ENCODE assay signal across 17 mouse cellular contexts in genomic region chr13:100517652-100518153, GRCm38 (mm10). TPM values are rescaled to one million over a fixed set of nuclear protein-coding genes. Genes with fewer than 3 reads are reported as not detected.
DNase-seq lines count a peak whose midpoint lies in the region; ATAC-seq and TF ChIP-seq lines count a peak whose summit lies in the region.
"Had no signal": no experiment of that assay in that cellular context is flagged by ENCODE, and none has a peak within 500 bp of the region (broad histone marks: within the 10 kb centered on the region; RNA-seq: fewer than 3 reads in every experiment).

No protein-coding gene starts in this region.

- DNase-seq in kidney, postnatal 14 days, result no peak
- DNase-seq in CH12.LX (ENCODE audit: extremely low read depth), result no peak
- no peak for DNase-seq in embryonic facial prominence, embryonic 14.5 days (ENCODE audit: low spot score)
- DNase-seq: cerebellum, postnatal 10 days; embryo, embryonic 11 days; gastrocnemius, postnatal 10 days; kidney, adult 11 months; layer of hippocampus, postnatal 36 days; liver, embryonic 13.5 days; right cerebral cortex, postnatal 14 days; thymus, adult 18-20 months had no signal

- no peak for TF ChIP-seq RAD21 in CH12.LX (IDR thresholded peaks at IDR 0.05; ENCODE audit: low read depth, low read length)

- no peak for TF ChIP-seq CTCF in CH12.LX (conservative IDR thresholded peaks at IDR 0.05 in 1 of 2, IDR thresholded peaks at IDR 0.05 in 1 of 2; ENCODE audit: low read depth in 2 of 2, low read length in 2 of 2)
- no peak for TF ChIP-seq CTCF in small intestine, adult 2 months (IDR thresholded peaks at IDR 0.05; ENCODE audit: extremely low read depth, insufficient read length, insufficient replicate concordance, low read depth, low read length)

- no peak for ATAC-seq in kidney, embryonic 16.5 days (ENCODE audit: low FRiP score, low TSS enrichment)
- ATAC-seq in embryonic facial prominence, embryonic 14.5 days (ENCODE audit: low read depth), result no peak
- no peak for ATAC-seq in CD4-positive, CD25-positive, alpha-beta regulatory T cell, adult 4 months
- ATAC-seq in midbrain, embryonic 16.5 days, result no peak

- peaks cover 12% of the 10 kb centered on the region for H3K4me1 ChIP-seq in kidney, embryonic 16.5 days (ENCODE audit: insufficient read depth, low read length)
- no peaks in the 10 kb centered on the region; a peak in 1 of 4 replicates for H3K4me1 ChIP-seq in CH12.LX (ENCODE audit: control insufficient read depth in 1 of 2, insufficient read depth in 2 of 2)
- no peaks in the 10 kb centered on the region for H3K4me1 ChIP-seq in embryonic facial prominence, embryonic 14.5 days (ENCODE audit: control insufficient read depth, insufficient read depth, low read length)
- peaks cover 51% of the 10 kb centered on the region for H3K4me1 ChIP-seq in small intestine, adult 2 months (ENCODE audit: control insufficient read depth, insufficient read depth, insufficient read length, low read length)
- H3K4me1 ChIP-seq in midbrain, embryonic 16.5 days (ENCODE audit: control insufficient read depth, insufficient read depth, low read length), result no peaks in the 10 kb centered on the region

- no peak overlapping the region for H3K4me3 ChIP-seq in kidney, embryonic 16.5 days (ENCODE audit: low read length)
- no peak overlapping the region for H3K4me3 ChIP-seq in CH12.LX (replicated peaks in 1 of 3; ENCODE audit: low read depth in 2 of 3, low read length in 2 of 3, poor library complexity in 1 of 3)
- H3K4me3 ChIP-seq in embryonic facial prominence, embryonic 14.5 days (ENCODE audit: low read depth, low read length), result no peak overlapping the region
- no peak overlapping the region for H3K4me3 ChIP-seq in small intestine, adult 2 months (ENCODE audit: low read depth, low read length)
- H3K4me3 ChIP-seq in midbrain, embryonic 16.5 days (ENCODE audit: low read depth, low read length), result no peak overlapping the region
- H3K4me3 ChIP-seq: liver, embryonic 13.5 days had no signal

- TF ChIP-seq EP300 in CH12.LX (IDR thresholded peaks at IDR 0.05; ENCODE audit: low read length), result no peak

- dilution Hi-C loops in CH12.LX (cut with MboI; ENCODE audit: extremely low pct_ligation_motif_present, extremely low pct_unique_long_range_greater_than_20kb, low sequenced_read_pairs), result no loop called here

- in situ Hi-C loops in CH12.LX (cut with MboI; ENCODE audit: low pct_ligation_motif_present, low pct_unique_long_range_greater_than_20kb, low sequenced_read_pairs), result no loop called here

- TF ChIP-seq POLR2A in CH12.LX (IDR thresholded peaks at IDR 0.05; ENCODE audit: low read depth, low read length), result no peak
- TF ChIP-seq POLR2A in small intestine, adult 2 months (IDR thresholded peaks at IDR 0.05; ENCODE audit: low read depth, low read length), result no peak

- 83% methylated on average over 6 of the region's 6 CpGs for WGBS in kidney, embryonic 16.5 days
- 79% methylated on average over 6 of the region's 6 CpGs for WGBS in embryonic facial prominence, embryonic 14.5 days
- WGBS in small intestine, adult 2 months, result 33% methylated on average over 6 of the region's 6 CpGs
- 92% methylated on average over 6 of the region's 6 CpGs for WGBS in midbrain, embryonic 16.5 days

- H3K27ac ChIP-seq in kidney, embryonic 16.5 days (ENCODE audit: low read length), result peak overlapping the region; percentile 48; the same call in 1 of the 2 replicates
- H3K27ac ChIP-seq in CH12.LX (ENCODE audit: insufficient read depth, low read depth), result no peak overlapping the region
- peak overlapping the region; percentile 50; the same call in 1 of the 2 replicates for H3K27ac ChIP-seq in embryonic facial prominence, embryonic 14.5 days (replicated peaks; ENCODE audit: low read depth, low read length)
- peak overlapping the region; percentile 96 for H3K27ac ChIP-seq in small intestine, adult 2 months (ENCODE audit: insufficient read depth, low read depth, low read length)
- H3K27ac ChIP-seq in midbrain, embryonic 16.5 days (ENCODE audit: low read length), result no peak overlapping the region
- H3K27ac ChIP-seq: liver, embryonic 13.5 days had no signal

- no peaks in the 10 kb centered on the region for H3K36me3 ChIP-seq in kidney, embryonic 16.5 days (ENCODE audit: insufficient read depth, low read length)
- H3K36me3 ChIP-seq in CH12.LX (replicated peaks in 1 of 2; ENCODE audit: control insufficient read depth in 1 of 2, insufficient read depth in 1 of 2, low read length in 1 of 2), result no peaks in the 10 kb centered on the region
- no peaks in the 10 kb centered on the region for H3K36me3 ChIP-seq in embryonic facial prominence, embryonic 14.5 days (ENCODE audit: control insufficient read depth, insufficient read depth, low read length)
- H3K36me3 ChIP-seq in small intestine, adult 2 months (ENCODE audit: control insufficient read depth, insufficient read depth, low read length), result peaks cover 22% of the 10 kb centered on the region
- no peaks in the 10 kb centered on the region for H3K36me3 ChIP-seq in midbrain, embryonic 16.5 days (ENCODE audit: control insufficient read depth, insufficient read depth, low read length)
- H3K36me3 ChIP-seq: G1E; liver, embryonic 13.5 days had no signal

- H3K9ac ChIP-seq in kidney, embryonic 16.5 days (replicated peaks; ENCODE audit: low read length), result no peak overlapping the region
- H3K9ac ChIP-seq in CH12.LX (ENCODE audit: insufficient read depth, low read depth), result no peak overlapping the region
- no peak overlapping the region for H3K9ac ChIP-seq in embryonic facial prominence, embryonic 14.5 days (ENCODE audit: low read depth, low read length)
- no peak overlapping the region for H3K9ac ChIP-seq in midbrain, embryonic 16.5 days (ENCODE audit: low read depth, low read length)
- H3K9ac ChIP-seq: liver, embryonic 13.5 days had no signal

- H3K9me3 ChIP-seq in kidney, embryonic 16.5 days (ENCODE audit: low read length), result no peaks in the 10 kb centered on the region
- no peaks in the 10 kb centered on the region for H3K9me3 ChIP-seq in CH12.LX (replicated peaks; ENCODE audit: low read length)
- H3K9me3 ChIP-seq in embryonic facial prominence, embryonic 14.5 days (ENCODE audit: control insufficient read depth, low read length), result no peaks in the 10 kb centered on the region
- H3K9me3 ChIP-seq in midbrain, embryonic 16.5 days (replicated peaks; ENCODE audit: control insufficient read depth, low read length, poor library complexity, severe bottlenecking), result no peaks in the 10 kb centered on the region
- H3K9me3 ChIP-seq: G1E; liver, embryonic 13.5 days had no signal

- H3K27me3 ChIP-seq in kidney, embryonic 16.5 days (ENCODE audit: insufficient read depth, low read length), result no peaks in the 10 kb centered on the region
- H3K27me3 ChIP-seq in CH12.LX (replicated peaks), result no peaks in the 10 kb centered on the region
- no peaks in the 10 kb centered on the region for H3K27me3 ChIP-seq in embryonic facial prominence, embryonic 14.5 days (replicated peaks; ENCODE audit: control insufficient read depth, insufficient read depth, low read length)
- no peaks in the 10 kb centered on the region for H3K27me3 ChIP-seq in small intestine, adult 2 months (ENCODE audit: control insufficient read depth, insufficient read depth, low read length)
- no peaks in the 10 kb centered on the region for H3K27me3 ChIP-seq in midbrain, embryonic 16.5 days (ENCODE audit: control insufficient read depth, insufficient read depth, low read depth, low read length)
- H3K27me3 ChIP-seq: liver, embryonic 13.5 days had no signal

- no peaks in the 10 kb centered on the region for H3K79me2 ChIP-seq in CH12.LX (replicated peaks; ENCODE audit: control insufficient read depth, extremely low read depth, insufficient read depth, poor library complexity, severe bottlenecking)

- no peak overlapping the region for H3K4me2 ChIP-seq in kidney, embryonic 16.5 days (replicated peaks; ENCODE audit: low read depth, low read length)
- peak overlapping the region; percentile 63; the same call in 1 of the 2 replicates for H3K4me2 ChIP-seq in CH12.LX (ENCODE audit: insufficient read depth, low read depth, poor library complexity, severe bottlenecking)
- H3K4me2 ChIP-seq in embryonic facial prominence, embryonic 14.5 days (ENCODE audit: low read depth, low read length), result no peak overlapping the region
- no peak overlapping the region for H3K4me2 ChIP-seq in midbrain, embryonic 16.5 days (ENCODE audit: low read length)
- H3K4me2 ChIP-seq: liver, embryonic 13.5 days; midbrain, embryonic 11.5 days had no signal

TF ChIP-seq in CH12.LX, 34 proteins besides CTCF, POLR2A, EP300 and RAD21:
- TF ChIP-seq USF1 (IDR thresholded peaks at IDR 0.05; ENCODE audit: low read depth, low read length) (no peak), ZKSCAN1 (IDR thresholded peaks at IDR 0.05; ENCODE audit: borderline replicate concordance, low read depth, low read length) (peak; percentile 57), TCF12 (IDR thresholded peaks at IDR 0.05; ENCODE audit: low read depth, low read length) (no peak), BHLHE40 (IDR thresholded peaks at IDR 0.05; ENCODE audit: low read depth, low read length) (peak; percentile 26)
TF ChIP-seq in CH12.LX: peak in this region for 2.

RNA-seq across cellular contexts. Expression of gene Gtf2h2, which starts 25.3 kb away (rescaled TPM):
- polyA plus RNA-seq in kidney, embryonic 16.5 days (2015; fragmentation: Nextera tagmentation; extraction: Ambion mirVana), result 76.1 and 85.4 TPM in 2 replicates
- total RNA-seq in CH12.LX (2012; rRNA removed) (34.0 and 43.7 TPM in 2 replicates), CH12.LX (2014; rRNA removed) (87.8 and 89.2 TPM in 2 replicates)
- polyA plus RNA-seq in CH12.LX (2012; ENCODE audit: insufficient read length, low read depth), result 90.1 and 106 TPM in 2 replicates
- 49.3 and 54.5 TPM in 2 replicates for polyA plus RNA-seq in embryonic facial prominence, embryonic 14.5 days (2014; fragmentation: Nextera tagmentation; extraction: Ambion mirVana)
- polyA plus RNA-seq in small intestine, adult 2 months (2012; rRNA removed), result 4.3 and 9.1 TPM in 2 replicates
- polyA plus RNA-seq in CD4-positive, CD25-positive, alpha-beta regulatory T cell, adult 4 months (2017; shearing (Covaris generic)), result 10 to 100 TPM; 59.2 to 59.8 TPM
- 71.7 and 73.4 TPM in 2 replicates for polyA plus RNA-seq in midbrain, embryonic 16.5 days (2015; fragmentation: Nextera tagmentation; extraction: Ambion mirVana)

RNA-seq across cellular contexts. Expression of gene Ocln, which starts 34.8 kb away (rescaled TPM):
- 34.3 and 34.4 TPM in 2 replicates for polyA plus RNA-seq in kidney, embryonic 16.5 days (2015; fragmentation: Nextera tagmentation; extraction: Ambion mirVana)
- total RNA-seq in CH12.LX (2012; rRNA removed) (2.0 and 2.2 TPM in 2 replicates), CH12.LX (2014; rRNA removed) (0.39 and 0.70 TPM in 2 replicates)
- 0.23 and 0.50 TPM in 2 replicates for polyA plus RNA-seq in CH12.LX (2012; ENCODE audit: insufficient read length, low read depth)
- polyA plus RNA-seq in embryonic facial prominence, embryonic 14.5 days (2014; fragmentation: Nextera tagmentation; extraction: Ambion mirVana), result 7.1 and 7.4 TPM in 2 replicates
- 7.4 and 23.3 TPM in 2 replicates for polyA plus RNA-seq in small intestine, adult 2 months (2012; rRNA removed)
- under 1 TPM; 0.69 to 0.82 TPM for polyA plus RNA-seq in CD4-positive, CD25-positive, alpha-beta regulatory T cell, adult 4 months (2017; shearing (Covaris generic))
- 9.4 and 9.9 TPM in 2 replicates for polyA plus RNA-seq in midbrain, embryonic 16.5 days (2015; fragmentation: Nextera tagmentation; extraction: Ambion mirVana)
- polyA plus RNA-seq: G1E had no signal

Comparison
In these comparisons a context has a peak if more than half of its experiments do, and no peak if none do; other contexts are left out.
1. H3K27ac ChIP-seq: peak in kidney, embryonic 16.5 days (single experiment), embryonic facial prominence, embryonic 14.5 days (single experiment) and small intestine, adult 2 months (single experiment); none in CH12.LX (single experiment) and midbrain, embryonic 16.5 days (single experiment).